Mouse (Mus musculus): Measurements from ENCODE around the gene Fbp2.
A peak's percentile ranks its signal among the peaks of the same experiment; 100 is the strongest.
"Not testable (repeated sequence)": the region's sequence is repeated elsewhere in the genome, so short reads cannot be mapped to it uniquely, and the experiment has no call there.

Fbp2 gene

GRCm38 (mm10) chr13:62863771-62864170, 5.5 kb upstream of the Fbp2 start:
- DNase-seq (ENCODE audit: low spot score) = no peak

DNA sequence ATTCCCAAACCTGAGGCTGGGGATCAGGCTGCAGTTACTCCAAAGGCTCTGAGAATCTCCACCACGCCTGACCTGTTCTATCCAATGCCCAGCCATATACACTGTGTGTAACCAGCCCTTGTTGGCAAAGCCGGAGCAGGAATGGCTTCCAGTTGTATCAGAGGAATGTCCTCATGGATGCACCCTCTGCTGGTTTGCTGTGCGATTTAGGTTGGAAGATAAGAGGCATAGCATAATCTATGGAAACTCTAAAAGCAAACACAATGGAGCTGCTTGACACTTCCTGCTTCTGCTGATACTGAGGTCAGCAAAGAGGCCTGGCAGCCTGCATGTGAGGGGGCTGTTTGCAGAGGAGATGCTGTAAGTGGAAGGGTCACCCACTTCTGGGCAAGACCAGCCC, 4.7 kb upstream of the Fbp2 start:
- no peak for DNase-seq (ENCODE audit: low spot score)

DNA sequence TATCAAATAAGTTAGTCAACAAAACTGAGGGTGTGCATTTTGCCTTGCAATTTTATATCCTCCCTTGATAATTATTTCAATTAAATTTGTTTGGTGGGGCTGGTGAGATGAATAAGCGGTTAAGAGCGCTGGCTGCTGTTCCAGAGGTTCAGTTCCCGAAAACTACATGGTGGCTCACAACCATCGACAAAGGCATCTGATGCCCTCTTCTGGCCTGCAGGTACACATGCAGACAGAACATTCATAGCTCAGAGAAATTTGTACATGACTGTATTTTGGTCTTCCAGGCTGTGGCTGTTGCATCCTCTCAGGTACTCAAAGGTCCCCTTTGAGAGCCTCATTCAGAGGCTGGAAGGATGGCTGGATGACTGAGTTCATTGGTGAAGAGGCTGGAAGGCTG, 1.8 kb upstream of the Fbp2 start:
- no peak for DNase-seq (ENCODE audit: low spot score)

- not testable (repeated sequence) for DNase-seq (ENCODE audit: low spot score)
Observed at GRCm38 (mm10) chr13:62859251-62859650, 1.0 kb upstream of the Fbp2 start.

GRCm38 (mm10) chr13:62856850-62857249, 1.4 kb downstream of the Fbp2 start:
- DNase-seq (ENCODE audit: low spot score) = no peak

DNA sequence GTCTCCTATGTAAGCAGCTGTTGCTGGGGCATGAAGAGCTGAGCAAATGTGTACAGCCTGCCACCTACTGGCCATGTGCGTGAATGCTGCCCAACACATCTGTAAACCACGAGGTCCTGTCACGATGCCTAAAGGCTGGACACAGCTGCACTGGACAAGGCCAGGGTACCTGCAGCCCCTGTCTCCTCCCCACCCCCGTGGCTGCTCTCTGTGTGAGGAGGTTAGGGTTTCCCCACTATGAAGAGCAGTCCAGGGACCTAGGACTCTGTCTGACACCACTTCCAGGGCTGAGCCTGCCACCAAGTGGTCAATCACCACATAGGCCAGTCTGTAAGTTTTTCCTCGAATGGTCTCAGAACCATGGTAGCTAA, 1.9 kb downstream of the Fbp2 start:
- peak; percentile 82 for DNase-seq (ENCODE audit: low spot score)

DNA sequence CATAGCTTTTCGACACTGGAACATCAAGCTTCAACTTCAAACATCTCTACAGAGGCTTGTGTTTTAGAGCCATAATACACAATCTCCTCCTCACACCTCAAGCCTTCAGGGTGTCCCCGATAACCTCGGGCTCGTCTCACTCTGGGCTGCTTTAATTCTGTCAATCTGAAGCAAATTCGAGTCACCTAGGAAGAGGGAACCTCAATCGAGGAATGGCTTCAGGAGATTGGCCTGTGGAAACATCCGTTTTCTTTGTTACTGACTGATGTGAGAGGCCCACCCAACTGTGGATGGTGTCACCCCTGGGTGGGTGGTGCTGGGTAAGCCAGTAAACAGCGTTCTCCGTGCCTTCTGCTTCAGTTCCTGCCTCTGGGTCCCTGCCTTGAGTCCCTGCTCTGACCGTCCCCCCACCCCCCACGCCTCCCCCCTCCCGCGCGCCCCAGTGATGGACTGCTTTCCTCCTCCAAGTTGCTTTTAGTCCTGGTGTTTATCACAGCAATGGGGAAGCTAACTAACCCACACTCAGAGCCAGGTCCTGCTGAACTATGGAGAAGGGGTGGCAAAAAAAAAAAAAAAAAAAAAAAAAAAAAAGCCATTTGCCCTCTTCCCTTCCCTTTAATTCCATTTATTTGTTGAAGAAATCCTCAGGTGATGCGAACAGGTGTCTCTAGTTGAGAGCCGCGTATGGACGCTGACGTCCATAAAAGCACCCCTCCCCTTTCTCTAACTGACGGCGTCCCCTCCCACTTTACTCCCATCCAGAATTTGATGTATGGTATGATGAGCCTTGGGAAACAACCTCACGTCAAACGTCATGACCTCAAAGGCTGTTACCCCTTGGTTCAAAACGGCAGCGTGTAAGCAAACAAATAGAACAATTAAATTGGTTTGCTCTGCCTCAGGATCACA, 2.6 kb downstream of the Fbp2 start:
- no peak for DNase-seq (ENCODE audit: low spot score)

DNA sequence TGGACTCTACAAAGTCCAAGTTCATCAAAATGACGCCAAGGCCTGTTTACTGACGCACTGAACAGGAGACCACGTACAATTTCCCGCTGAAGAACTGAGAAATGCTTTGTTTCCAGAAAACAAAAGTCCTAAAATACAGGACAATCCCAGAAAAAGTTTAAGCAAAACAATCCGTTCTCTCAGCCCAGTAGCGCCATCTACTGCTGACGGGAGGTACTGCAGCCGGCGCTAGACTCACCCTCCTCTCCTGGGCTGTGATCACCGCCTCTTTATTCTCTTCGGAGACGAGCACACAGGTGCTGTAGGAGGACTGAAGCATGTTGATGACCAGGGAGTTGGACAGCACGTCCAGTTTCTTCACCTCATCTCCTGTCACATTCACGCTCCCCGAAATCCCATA, 3.6 kb downstream of the Fbp2 start:
- peak; percentile 61 for DNase-seq (ENCODE audit: low spot score)

DNA sequence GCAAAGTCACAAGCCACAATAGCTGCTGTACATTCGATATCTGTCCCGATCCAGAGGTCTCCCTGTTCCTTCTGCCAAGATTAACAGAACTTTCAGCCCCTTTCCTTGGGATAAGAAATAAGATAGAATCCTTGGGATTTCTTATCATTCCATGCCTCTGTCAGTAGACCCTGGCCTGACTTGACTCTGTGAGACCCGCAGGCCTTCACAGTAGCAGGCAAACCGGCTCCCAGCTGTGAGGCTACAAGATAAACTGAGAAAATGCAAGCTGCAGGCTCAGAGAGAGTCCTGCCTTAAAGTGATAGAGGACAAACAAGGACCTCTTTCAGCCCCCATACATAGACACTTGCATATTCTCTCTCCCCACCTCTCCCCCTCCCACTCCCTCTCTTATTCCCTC, 24.9 kb downstream of the Fbp2 start:
- DNase-seq (ENCODE audit: low spot score) = no peak

- no peak for DNase-seq (ENCODE audit: low spot score)
Observed at GRCm38 (mm10) chr13:62832239-62832638, 26.0 kb downstream of the Fbp2 start.

DNA sequence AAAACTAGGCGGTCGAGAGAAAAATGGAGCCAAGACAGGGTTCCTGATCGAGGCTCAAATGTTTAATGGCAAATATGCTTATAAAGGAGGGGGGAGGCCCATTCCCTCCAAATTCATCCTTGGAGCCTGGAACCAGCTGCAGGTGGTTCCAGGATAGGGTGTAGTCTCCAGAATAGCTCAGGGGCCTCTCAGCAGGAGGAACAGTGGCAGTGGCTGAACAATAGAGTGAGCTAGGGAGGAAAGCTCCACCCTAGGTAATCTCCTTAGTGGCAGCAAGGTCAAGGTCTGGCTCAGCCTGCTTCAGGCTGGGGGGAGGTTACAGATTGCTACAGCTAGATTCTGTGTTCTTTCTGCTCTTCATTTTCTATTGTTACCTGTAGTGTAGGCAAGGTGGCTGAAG, 42.5 kb downstream of the Fbp2 start:
- DNase-seq (ENCODE audit: low spot score) = not testable (repeated sequence)

- DNase-seq (ENCODE audit: low spot score) = no peak
Observed at GRCm38 (mm10) chr13:62812713-62813112, 45.5 kb downstream of the Fbp2 start.

- DNase-seq (ENCODE audit: low spot score) = not testable (repeated sequence)
Observed at GRCm38 (mm10) chr13:62807981-62808380, 50.2 kb downstream of the Fbp2 start.

Measured in lung, postnatal 25 days (tissue).